Comparison of ENCODE assay signal across 9 mouse cellular contexts in genomic region chr9:8208855-8209254, GRCm38 (mm10).
DNase-seq lines count a peak whose midpoint lies in the region; ATAC-seq and TF ChIP-seq lines count a peak whose summit lies in the region.
"Had no signal": no experiment of that assay in that cellular context is flagged by ENCODE, and none has a peak within 500 bp of the region (broad histone marks: within the 10 kb centered on the region; RNA-seq: fewer than 3 reads in every experiment).

No protein-coding gene starts in this region.

- no peak; the same call in 1 of the 2 replicates for ATAC-seq in neural tube, embryonic 11.5 days (ENCODE audit: insufficient read depth, low FRiP score, low TSS enrichment)
- peak; percentile 70; the same call in 1 of the 2 replicates for ATAC-seq in lung, embryonic 14.5 days (ENCODE audit: insufficient read depth)

- H3K9me3 ChIP-seq in neural tube, embryonic 11.5 days (ENCODE audit: control insufficient read depth, low read length) = no peaks in the 10 kb centered on the region
- no peaks in the 10 kb centered on the region for H3K9me3 ChIP-seq in lung, embryonic 14.5 days (ENCODE audit: low read depth, low read length)
- H3K9me3 ChIP-seq: limb, embryonic 15.5 days had no signal

- no peaks in the 10 kb centered on the region for H3K27me3 ChIP-seq in neural tube, embryonic 11.5 days (ENCODE audit: control insufficient read depth, insufficient read depth, low read length)
- no peaks in the 10 kb centered on the region for H3K27me3 ChIP-seq in lung, embryonic 14.5 days (ENCODE audit: insufficient read depth, low read length)
- H3K27me3 ChIP-seq: limb, embryonic 15.5 days had no signal

- peak; percentile 32 for DNase-seq in neural tube, embryonic 11.5 days (ENCODE audit: low spot score)
- no peak for DNase-seq in neural tube, embryonic 10.5 days (ENCODE audit: extremely low spot score, low spot score)
- DNase-seq in adrenal gland, postnatal 14 days = peak; percentile 66
- DNase-seq in heart, adult 8-10 months (ENCODE audit: low spot score) = peak; percentile 19
- DNase-seq in kidney, postnatal 10 days = peak; percentile 73
- DNase-seq in lung, embryonic 14.5 days = peak; percentile 80
- peak; percentile 10 for DNase-seq in skeletal muscle tissue, adult 2 months (ENCODE audit: low read depth, low spot score)
- no peak for DNase-seq in spleen, adult 18-20 months

- H3K4me1 ChIP-seq in neural tube, embryonic 11.5 days (ENCODE audit: control insufficient read depth, insufficient read depth, low read length) = no peaks in the 10 kb centered on the region
- no peaks in the 10 kb centered on the region for H3K4me1 ChIP-seq in lung, embryonic 14.5 days (ENCODE audit: insufficient read depth)
- H3K4me1 ChIP-seq: limb, embryonic 15.5 days had no signal

- H3K9ac ChIP-seq in neural tube, embryonic 11.5 days (ENCODE audit: low read length) = no peak overlapping the region
- no peak overlapping the region for H3K9ac ChIP-seq in lung, embryonic 14.5 days
- H3K9ac ChIP-seq: limb, embryonic 15.5 days had no signal

- H3K4me2 ChIP-seq in neural tube, embryonic 11.5 days (ENCODE audit: low read depth) = no peak overlapping the region
- no peak overlapping the region for H3K4me2 ChIP-seq in lung, embryonic 14.5 days
- H3K4me2 ChIP-seq: limb, embryonic 15.5 days had no signal

- no peaks in the 10 kb centered on the region for H3K36me3 ChIP-seq in neural tube, embryonic 11.5 days (ENCODE audit: control insufficient read depth, insufficient read depth, low read length)
- H3K36me3 ChIP-seq in lung, embryonic 14.5 days (ENCODE audit: insufficient read depth) = no peaks in the 10 kb centered on the region
- H3K36me3 ChIP-seq: limb, embryonic 15.5 days had no signal

- H3K27ac ChIP-seq in neural tube, embryonic 11.5 days (ENCODE audit: low read depth, low read length) = no peak overlapping the region
- H3K27ac ChIP-seq in lung, embryonic 14.5 days (ENCODE audit: low read depth) = no peak overlapping the region
- H3K27ac ChIP-seq: limb, embryonic 15.5 days had no signal

- peak; percentile 76 for TF ChIP-seq CTCF in lung, embryonic 14.5 days (IDR thresholded peaks at IDR 0.05; ENCODE audit: low read depth)

- no peak overlapping the region for H3K4me3 ChIP-seq in neural tube, embryonic 11.5 days (ENCODE audit: low read depth, low read length)
- no peak overlapping the region for H3K4me3 ChIP-seq in lung, embryonic 14.5 days (ENCODE audit: low read depth, low read length)
- H3K4me3 ChIP-seq: limb, embryonic 15.5 days had no signal

Comparison
In these comparisons a context has a peak if more than half of its experiments do, and no peak if none do; other contexts are left out.
1. DNase-seq: peak in neural tube, embryonic 11.5 days (single experiment), adrenal gland, postnatal 14 days (single experiment), heart, adult 8-10 months (single experiment), kidney, postnatal 10 days (single experiment), lung, embryonic 14.5 days (single experiment) and skeletal muscle tissue, adult 2 months (single experiment); none in neural tube, embryonic 10.5 days (single experiment) and spleen, adult 18-20 months (0 of 2).